Mouse (Mus musculus) ovary, adult 2 months (tissue): ENCODE measurements around the gene Vmn1r223. TPM values are rescaled to one million over a fixed set of nuclear protein-coding genes. Genes with fewer than 3 reads are reported as not detected.

Source experiments
- polyA plus RNA-seq: library from polyadenylated mRNA; depleted of rRNA; stranded (reverse); fragments of >200 nt; gene quantifications from 2 replicates; pipeline ENCODE4 v1.2.3, GENCODE M21; 2012; rRNA removed

Gene Vmn1r223
- polyA plus RNA-seq: not detected in 2 replicates

DNA sequence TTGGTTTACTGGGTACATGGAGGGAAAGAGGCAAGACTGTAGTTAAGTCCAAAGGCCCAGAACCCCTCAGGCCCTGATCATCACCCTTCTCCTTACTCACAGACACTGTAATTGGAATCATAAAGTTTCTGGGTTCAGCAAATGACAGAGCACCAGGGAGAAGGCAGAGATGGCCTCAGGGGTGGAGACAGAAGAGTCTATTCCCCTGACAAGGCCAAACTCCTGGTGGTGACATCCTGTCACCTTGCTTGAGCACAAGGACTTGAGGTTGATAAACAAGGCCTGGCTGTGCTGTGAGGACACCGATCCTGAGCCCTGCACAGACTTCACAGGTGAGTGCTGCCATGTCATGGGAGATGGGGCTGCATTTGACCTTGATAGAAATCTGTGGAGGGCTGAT is at the start of gene Vmn1r223:
Gene Vmn1r223 (plus strand): TSS at position 301 of the 400 bp plus-strand sequence.

GRCm38 (mm10) chr13:23213827-23214226 is 33.1 kb upstream of the Vmn1r223 start, which contains the start of gene Vmn1r221:
Vmn1r221 (plus strand) TSS chr13:23214127.

DNA sequence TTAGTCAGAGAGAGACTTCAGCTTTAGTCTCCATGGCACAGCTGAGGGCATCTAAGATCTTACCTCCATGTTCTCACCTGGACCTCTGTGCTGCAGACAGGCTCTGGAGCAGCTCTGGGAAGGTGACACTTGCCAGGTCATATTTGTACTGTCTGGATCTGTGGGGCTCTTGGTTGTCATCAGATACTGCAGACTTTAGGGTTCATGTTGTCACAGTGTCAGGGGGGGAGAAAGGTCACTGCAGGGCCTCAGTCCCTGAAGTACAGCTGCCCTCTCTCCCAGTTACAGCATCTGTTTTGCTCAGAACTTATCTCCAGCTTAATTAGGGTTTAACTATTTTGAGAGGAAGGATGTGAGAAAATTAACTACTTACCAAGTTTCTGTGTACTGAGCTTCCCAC is 11.1 kb upstream of the Vmn1r223 start, which contains the start of gene Vmn1r222:
Gene Vmn1r222 (minus strand): TSS at position 101 of the 400 bp plus-strand sequence.

Other genes starting within 250 kb of the Vmn1r223 start
- not detected in 2 replicates for gene Vmn1r213, start 239.5 kb upstream of the Vmn1r223 start, polyA plus RNA-seq
- gene Vmn1r214, start 216.7 kb upstream of the Vmn1r223 start, polyA plus RNA-seq: not detected in 2 replicates
- not detected in 2 replicates for gene Vmn1r215, start 179.1 kb upstream of the Vmn1r223 start, polyA plus RNA-seq
- not detected in 2 replicates for gene Vmn1r217, start 128.9 kb upstream of the Vmn1r223 start, polyA plus RNA-seq
- gene Vmn1r218, start 114.0 kb upstream of the Vmn1r223 start, polyA plus RNA-seq: not detected in 2 replicates
- gene Vmn1r219, start 87.8 kb upstream of the Vmn1r223 start, polyA plus RNA-seq: not detected in 2 replicates
- gene Vmn1r220, start 59.2 kb upstream of the Vmn1r223 start, polyA plus RNA-seq: not detected in 2 replicates
- not detected in 2 replicates for gene Vmn1r221, start 33.0 kb upstream of the Vmn1r223 start, polyA plus RNA-seq
- gene Vmn1r222, start 11.2 kb upstream of the Vmn1r223 start, polyA plus RNA-seq: not detected in 2 replicates
- 0.86 and 1.1 TPM in 2 replicates for gene Zfp322a, start 122.1 kb downstream of the Vmn1r223 start, polyA plus RNA-seq
- 2.5 and 3.4 TPM in 2 replicates for gene Abt1, start 176.7 kb downstream of the Vmn1r223 start, polyA plus RNA-seq
- gene Btn1a1, start 218.8 kb downstream of the Vmn1r223 start, polyA plus RNA-seq: 0.05 TPM in 1 of 2 replicates, not detected in the other
- not detected in 2 replicates for gene Btn2a2, start 241.7 kb downstream of the Vmn1r223 start, polyA plus RNA-seq